Comparison of ENCODE assay signal across 10 mouse cellular contexts in genomic region chr12:45075631-45076030, GRCm38 (mm10). TPM values are rescaled to one million over a fixed set of nuclear protein-coding genes. Genes with fewer than 3 reads are reported as not detected.
DNase-seq lines count a peak whose midpoint lies in the region; ATAC-seq and TF ChIP-seq lines count a peak whose summit lies in the region.
"Had no signal": no experiment of that assay in that cellular context is flagged by ENCODE, and none has a peak within 500 bp of the region (broad histone marks: within the 10 kb centered on the region; RNA-seq: fewer than 3 reads in every experiment).

No protein-coding gene starts in this region.

- no peak for TF ChIP-seq POLR2A in testis, adult 2 months (IDR thresholded peaks at IDR 0.05; ENCODE audit: control insufficient read depth, low read depth, low read length)

- peak overlapping the region; percentile 89; the same call in 1 of the 2 replicates for H3K27ac ChIP-seq in heart, embryonic 13.5 days (replicated peaks)
- H3K27ac ChIP-seq in testis, adult 2 months (ENCODE audit: control insufficient read depth, insufficient read depth, low read depth, low read length): peak overlapping the region; percentile 44; the same call in 1 of the 2 replicates
- H3K27ac ChIP-seq in liver, embryonic 14.5 days: no peak overlapping the region
- no peak overlapping the region for H3K27ac ChIP-seq in left cerebral cortex, adult 2 months

- no peaks in the 10 kb centered on the region for H3K27me3 ChIP-seq in heart, embryonic 13.5 days (replicated peaks)
- H3K27me3 ChIP-seq in testis, adult 2 months (ENCODE audit: control insufficient read depth, insufficient read depth, low read length): no peaks in the 10 kb centered on the region
- peaks cover 24% of the 10 kb centered on the region for H3K27me3 ChIP-seq in liver, embryonic 14.5 days (ENCODE audit: control insufficient read depth, insufficient read depth, low read length)
- H3K27me3 ChIP-seq: CH12.LX had no signal

- ATAC-seq in heart, embryonic 13.5 days (ENCODE audit: extremely low read depth, insufficient number of reproducible peaks, low FRiP score, low TSS enrichment): no peak
- ATAC-seq in liver, embryonic 14.5 days (ENCODE audit: insufficient read depth): no peak

- peak overlapping the region; percentile 80 for H3K4me3 ChIP-seq in heart, embryonic 13.5 days
- no peak overlapping the region for H3K4me3 ChIP-seq in testis, adult 2 months (ENCODE audit: control insufficient read depth, low read depth, low read length)
- H3K4me3 ChIP-seq in liver, embryonic 14.5 days (ENCODE audit: insufficient read depth in 1 of 2, low read depth in 2 of 2, low read length in 2 of 2): no peak overlapping the region
- no peak overlapping the region for H3K4me3 ChIP-seq in left cerebral cortex, adult 2 months

- intact Hi-C loops in left cerebral cortex, adult 2 months (cut with DNase I): loop anchor here (2.0 kb wide), 1 partner anchor 63 kb away; no protein-coding TSS in a partner anchor

- no peak for TF ChIP-seq CTCF in testis, adult 2 months (IDR thresholded peaks at IDR 0.05; ENCODE audit: control insufficient read depth, insufficient read depth, insufficient replicate concordance, low read depth, low read length)
- TF ChIP-seq CTCF in liver, embryonic 14.5 days (IDR thresholded peaks at IDR 0.05; ENCODE audit: low read depth): no peak
- TF ChIP-seq CTCF in left cerebral cortex, adult 2 months (IDR thresholded peaks at IDR 0.05): no peak

- DNase-seq in heart, adult 18-20 months: no peak
- no peak for DNase-seq in testis, postnatal 10 days (ENCODE audit: low spot score)
- no peak for DNase-seq in liver, embryonic 14.5 days (ENCODE audit: low read depth in 3 of 3, low spot score in 3 of 3)
- no peak for DNase-seq in cerebellum, adult 18-20 months
- DNase-seq in frontal cortex, postnatal 36 days (ENCODE audit: low spot score in 2 of 2): no peak
- DNase-seq in left cerebral cortex, adult 2 months (ENCODE audit: extremely low spot score in 1 of 2, low spot score in 2 of 2): no peak
- DNase-seq: cerebellum, adult 8-10 months had no signal

- H3K9me3 ChIP-seq in heart, embryonic 13.5 days: no peaks in the 10 kb centered on the region; the same call in 1 of the 2 replicates
- H3K9me3 ChIP-seq in liver, embryonic 14.5 days (ENCODE audit: control insufficient read depth, low read length): no peaks in the 10 kb centered on the region

- peaks cover 31% of the 10 kb centered on the region for H3K4me1 ChIP-seq in heart, embryonic 13.5 days
- H3K4me1 ChIP-seq in testis, adult 2 months (ENCODE audit: control insufficient read depth, insufficient read depth, low read length): peaks cover 17% of the 10 kb centered on the region
- peaks cover 0 to 3% of the 10 kb centered on the region in 2 experiments; a peak in 2 of 4 replicates for H3K4me1 ChIP-seq in liver, embryonic 14.5 days (replicated peaks; ENCODE audit: control insufficient read depth in 2 of 2, insufficient read depth in 2 of 2, low read length in 1 of 2)

- H3K9ac ChIP-seq in heart, embryonic 13.5 days: peak overlapping the region; percentile 94
- no peak overlapping the region for H3K9ac ChIP-seq in liver, embryonic 14.5 days (replicated peaks)

- no peak for TF ChIP-seq EP300 in liver, embryonic 14.5 days (IDR thresholded peaks at IDR 0.05; ENCODE audit: low read depth)

- H3K4me2 ChIP-seq in heart, embryonic 13.5 days: peak overlapping the region; percentile 93
- peak overlapping the region; percentile 18 for H3K4me2 ChIP-seq in liver, embryonic 14.5 days (ENCODE audit: low read depth)

- 32% methylated on average over 11 of the region's 11 CpGs for WGBS in heart, embryonic 13.5 days
- WGBS in liver, embryonic 14.5 days (ENCODE audit: insufficient replicate concordance): 38% methylated on average over 11 of the region's 11 CpGs

- H3K36me3 ChIP-seq in heart, embryonic 13.5 days: no peaks in the 10 kb centered on the region
- no peaks in the 10 kb centered on the region for H3K36me3 ChIP-seq in testis, adult 2 months (ENCODE audit: control insufficient read depth, insufficient read depth, low read length)
- no peaks in the 10 kb centered on the region for H3K36me3 ChIP-seq in liver, embryonic 14.5 days (replicated peaks; ENCODE audit: control insufficient read depth, insufficient read depth, low read depth)

RNA-seq across cellular contexts. Expression of gene Stxbp6, which starts 1.1 kb away (rescaled TPM):
- 8.9 and 15.0 TPM in 2 replicates for polyA plus RNA-seq in heart, embryonic 13.5 days (2015; fragmentation: Nextera tagmentation; extraction: Ambion mirVana)
- total RNA-seq in heart, adult 18-20 months (2021): 10 to 100 TPM in 1 of 2 experiments, 1 to 10 TPM in 1; 6.0 to 10.2 TPM
- polyA plus RNA-seq in testis, adult 2 months (2012; rRNA removed): 4.0 and 6.1 TPM in 2 replicates
- polyA plus RNA-seq in liver, embryonic 14.5 days (2012; rRNA removed): 1.9 and 3.0 TPM in 2 replicates
- 2.6 and 3.6 TPM in 2 replicates for polyA plus RNA-seq in liver, embryonic 14.5 days (2014; fragmentation: Nextera tagmentation; extraction: Ambion mirVana)
- total RNA-seq in left cerebral cortex, adult 2 months (2021): 10 to 100 TPM; 67.7 to 75.2 TPM
- total RNA-seq: CH12.LX had no signal

Comparison
In these comparisons a context has a peak if more than half of its experiments do, and no peak if none do; other contexts are left out.
1. H3K27ac ChIP-seq: peak in heart, embryonic 13.5 days (single experiment) and testis, adult 2 months (single experiment); none in liver, embryonic 14.5 days (single experiment) and left cerebral cortex, adult 2 months (single experiment).